Mouse (Mus musculus) limb, embryonic 11.5 days (tissue): ENCODE measurements at regions not wholly inside any gene's neighbourhood (a gene's known extent, or its start where the extent isn't known, plus 50 kb on each side); places are given as distances from the start of the nearest gene placed in this dataset.

Experiments used
- ATAC-seq: fragments of 200-750 bp; cut with Nextera tagmentation; 2 replicates; pipeline ENCODE4 v1.8.0; 2017; ENCODE audit warnings: low read depth; ENCODE audit not compliant: insufficient number of reproducible peaks, low FRiP score, low TSS enrichment
- DNase-seq: peaks from one replicate; pipeline ENCODE4 v3.0.0-alpha.2; 2015; ENCODE audit warnings: low spot score
- H3K27ac ChIP-seq: fragments of 300-500 bp; sonication (generic); replicated peaks from 2 replicates; pipeline ENCODE4 v1.5.1; 2014; ENCODE audit warnings: low read depth, mild to moderate bottlenecking, low read length
- H3K27me3 ChIP-seq: fragments of 300-500 bp; sonication (generic); 2 replicates; pipeline ENCODE4 v1.6.1; 2014; ENCODE audit warnings: mild to moderate bottlenecking, low read length, mixed read lengths; ENCODE audit not compliant: control insufficient read depth, insufficient read depth
- H3K36me3 ChIP-seq: fragments of 300-500 bp; sonication (generic); 2 replicates; pipeline ENCODE4 v1.6.1; 2014; ENCODE audit warnings: mild to moderate bottlenecking, low read length, moderate library complexity, mixed read lengths; ENCODE audit not compliant: control insufficient read depth, insufficient read depth
- H3K4me1 ChIP-seq: fragments of 300-500 bp; sonication (generic); 2 replicates; pipeline ENCODE4 v1.6.1; 2014; ENCODE audit warnings: low read length, mixed read lengths; ENCODE audit not compliant: control insufficient read depth, insufficient read depth
- H3K4me2 ChIP-seq: fragments of 300-500 bp; sonication (generic); 2 replicates; pipeline ENCODE4 v1.6.1; 2014; ENCODE audit warnings: low read depth, mild to moderate bottlenecking, moderate library complexity; ENCODE audit not compliant: severe bottlenecking
- H3K4me3 ChIP-seq: fragments of 300-500 bp; sonication (generic); 2 replicates; pipeline ENCODE4 v1.5.1; 2014; ENCODE audit warnings: low read depth, low read length
- H3K9ac ChIP-seq: fragments of 300-500 bp; sonication (generic); 2 replicates; pipeline ENCODE4 v1.6.1; 2014; ENCODE audit warnings: mild to moderate bottlenecking, low read length
- H3K9me3 ChIP-seq: fragments of 300-500 bp; sonication (generic); 2 replicates; pipeline ENCODE4 v1.6.1; 2016; ENCODE audit warnings: low read length; ENCODE audit not compliant: control insufficient read depth
- WGBS: fragments of 180-500 bp; shearing (Covaris S2); extraction: QIAGEN DNeasy Blood & Tissue Kit; methylation state at CpG from one replicate; pipeline ENCODE4 v1.1.7; 2014; 5-methylcytosine and 5-hydroxymethylcytosine counted together

- no peak for DNase-seq
- WGBS, result 93% methylated on average over 9 of the region's 9 CpGs
Measured at GRCm38 (mm10) chr1:183780180-183780579, 232.9 kb upstream of the Dusp10 start.

GRCm38 (mm10) chr1:183780779-183781178 is 232.3 kb upstream of the Dusp10 start:
- Histone ChIP-seq H3K9me3 (no peaks in the 10 kb centered on the region), H3K4me3 (no peak overlapping the region), H3K4me1 (no peaks in the 10 kb centered on the region), H3K27me3 (no peaks in the 10 kb centered on the region), H3K9ac (no peak overlapping the region), H3K36me3 (no peaks in the 10 kb centered on the region), H3K27ac (no peak overlapping the region), H3K4me2 (no peak overlapping the region)
- DNase-seq (no peak), ATAC-seq (no peak)
- WGBS, result 42% methylated on average over 4 of the region's 4 CpGs

More at GRCm38 (mm10) chr1:183780180-183780579, 232.9 kb upstream of the Dusp10 start:
- Histone ChIP-seq H3K9ac (no peak overlapping the region), H3K4me3 (no peak overlapping the region), H3K27ac (no peak overlapping the region), H3K4me2 (no peak overlapping the region), H3K4me1 (no peaks in the 10 kb centered on the region), H3K27me3 (no peaks in the 10 kb centered on the region), H3K9me3 (no peaks in the 10 kb centered on the region), H3K36me3 (no peaks in the 10 kb centered on the region)
- ATAC-seq, result no peak

- DNase-seq, result no peak
- Histone ChIP-seq H3K9me3 (no peaks in the 10 kb centered on the region), H3K4me1 (no peaks in the 10 kb centered on the region), H3K4me2 (no peak overlapping the region), H3K27me3 (no peaks in the 10 kb centered on the region), H3K4me3 (no peak overlapping the region), H3K9ac (no peak overlapping the region), H3K36me3 (no peaks in the 10 kb centered on the region), H3K27ac (no peak overlapping the region)
- WGBS, result 69% methylated on average over 8 of the region's 8 CpGs
- ATAC-seq, result no peak
Measured at GRCm38 (mm10) chr1:183783440-183784130, 229.5 kb upstream of the Dusp10 start.

GRCm38 (mm10) chr1:183792230-183792813 is 220.8 kb upstream of the Dusp10 start:
- no peak for ATAC-seq
- 91% methylated on average over 7 of the region's 7 CpGs for WGBS
- DNase-seq, result no peak
- H3K9ac ChIP-seq, result no peak overlapping the region
- no peaks in the 10 kb centered on the region for H3K4me1 ChIP-seq
- no peak overlapping the region for H3K4me2 ChIP-seq
- H3K9me3 ChIP-seq, result no peaks in the 10 kb centered on the region
- H3K4me3 ChIP-seq, result no peak overlapping the region
- H3K36me3 ChIP-seq, result no peaks in the 10 kb centered on the region
- H3K27me3 ChIP-seq, result no peaks in the 10 kb centered on the region
- H3K27ac ChIP-seq, result no peak overlapping the region

GRCm38 (mm10) chr1:183793324-183793723 is 219.8 kb upstream of the Dusp10 start:
- Histone ChIP-seq H3K4me1 (no peaks in the 10 kb centered on the region), H3K9me3 (no peaks in the 10 kb centered on the region), H3K4me2 (no peak overlapping the region), H3K9ac (no peak overlapping the region), H3K27me3 (no peaks in the 10 kb centered on the region), H3K36me3 (no peaks in the 10 kb centered on the region), H3K27ac (no peak overlapping the region), H3K4me3 (no peak overlapping the region)
- ATAC-seq (no peak), DNase-seq (no peak)
- 89% methylated on average over 4 of the region's 4 CpGs for WGBS

- no peaks in the 10 kb centered on the region for H3K4me1 ChIP-seq
- no peak for ATAC-seq
- H3K9me3 ChIP-seq, result no peaks in the 10 kb centered on the region
- no peak for DNase-seq
- no peak overlapping the region for H3K4me3 ChIP-seq
- no peak overlapping the region for H3K27ac ChIP-seq
- H3K4me2 ChIP-seq, result no peak overlapping the region
- no peak overlapping the region for H3K9ac ChIP-seq
- H3K36me3 ChIP-seq, result no peaks in the 10 kb centered on the region
- 60% methylated on average over 8 of the region's 8 CpGs for WGBS
- H3K27me3 ChIP-seq, result no peaks in the 10 kb centered on the region
Measured at GRCm38 (mm10) chr1:183793913-183794445, 219.1 kb upstream of the Dusp10 start.

- H3K9me3 ChIP-seq, result no peaks in the 10 kb centered on the region
- H3K4me3 ChIP-seq, result no peak overlapping the region
- DNase-seq, result no peak
- H3K27ac ChIP-seq, result no peak overlapping the region
- no peaks in the 10 kb centered on the region for H3K36me3 ChIP-seq
- H3K4me2 ChIP-seq, result no peak overlapping the region
- no peaks in the 10 kb centered on the region for H3K27me3 ChIP-seq
- H3K4me1 ChIP-seq, result no peaks in the 10 kb centered on the region
- H3K9ac ChIP-seq, result no peak overlapping the region
- no peak for ATAC-seq
- 80% methylated on average over 4 of the region's 4 CpGs for WGBS
Measured at GRCm38 (mm10) chr1:183802351-183802750, 210.8 kb upstream of the Dusp10 start.

GRCm38 (mm10) chr1:183803357-183803756 is 209.7 kb upstream of the Dusp10 start:
- H3K4me3 ChIP-seq, result no peak overlapping the region
- H3K27me3 ChIP-seq, result no peaks in the 10 kb centered on the region
- no peak overlapping the region for H3K9ac ChIP-seq
- H3K27ac ChIP-seq, result no peak overlapping the region
- H3K4me2 ChIP-seq, result no peak overlapping the region
- no peak for DNase-seq
- no peaks in the 10 kb centered on the region for H3K4me1 ChIP-seq
- WGBS, result 89% methylated on average over 5 of the region's 5 CpGs
- H3K36me3 ChIP-seq, result no peaks in the 10 kb centered on the region
- no peaks in the 10 kb centered on the region for H3K9me3 ChIP-seq
- ATAC-seq, result no peak
